Mouse (Mus musculus) large intestine, adult 2 months (tissue): ENCODE data around the gene Farp1. TPM values are rescaled to one million over a fixed set of nuclear protein-coding genes. Genes with fewer than 3 reads are reported as not detected.
"Not testable (repeated sequence)": the region's sequence is repeated elsewhere in the genome, so short reads cannot be mapped to it uniquely, and the experiment has no call there.

Experiments used
- DNase-seq: peaks from one replicate; pipeline ENCODE4 v3.0.0-alpha.2; 2012; ENCODE audit warnings: low read depth, low spot score
- WGBS: fragments of 180-500 bp; shearing (Covaris S2); methylation state at CpG from one replicate; pipeline ENCODE4 v1.1.7; 2018; 5-methylcytosine and 5-hydroxymethylcytosine counted together
- polyA plus RNA-seq: library from polyadenylated mRNA; depleted of rRNA; stranded (reverse); fragments of >200 nt; gene quantifications from 2 replicates; pipeline ENCODE4 v1.2.3, GENCODE M21; 2012

The Farp1 gene
- polyA plus RNA-seq, 1 experiment = 13.3 TPM

- 70% methylated on average over 3 of the region's 3 CpGs for WGBS
- DNase-seq = no peak
Observed at GRCm38 (mm10) chr14:121168716-121169115, 133.7 kb downstream of the Farp1 start.

GRCm38 (mm10) chr14:121170321-121170720, 135.3 kb downstream of the Farp1 start:
- DNase-seq = no peak
- 60% methylated on average over 9 of the region's 9 CpGs for WGBS

GRCm38 (mm10) chr14:121172065-121173036, 137.4 kb downstream of the Farp1 start:
- WGBS = 48% methylated on average over 19 of the region's 19 CpGs
- DNase-seq = no peak

DNA sequence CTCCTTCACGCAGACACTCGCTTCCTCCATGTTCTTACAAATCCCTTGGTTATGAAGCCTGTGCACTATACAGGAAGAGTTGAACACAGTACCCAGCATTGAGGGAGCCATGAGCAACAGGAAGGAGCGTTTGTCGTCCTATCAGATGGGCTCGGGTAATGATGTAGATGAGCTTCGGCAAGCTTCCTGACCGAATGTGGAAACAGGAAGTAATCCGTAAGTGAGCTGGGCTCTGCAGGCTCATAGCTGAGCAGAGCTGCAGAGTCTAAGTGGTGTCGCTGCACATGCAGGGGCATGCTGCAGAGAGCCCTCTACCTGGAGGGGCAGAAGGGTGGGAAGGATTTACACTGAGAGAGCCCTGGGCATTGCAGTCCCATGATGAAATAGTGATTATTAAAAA, 140.4 kb downstream of the Farp1 start:
- no peak for DNase-seq
- 76% methylated on average over 9 of the region's 9 CpGs for WGBS

DNA sequence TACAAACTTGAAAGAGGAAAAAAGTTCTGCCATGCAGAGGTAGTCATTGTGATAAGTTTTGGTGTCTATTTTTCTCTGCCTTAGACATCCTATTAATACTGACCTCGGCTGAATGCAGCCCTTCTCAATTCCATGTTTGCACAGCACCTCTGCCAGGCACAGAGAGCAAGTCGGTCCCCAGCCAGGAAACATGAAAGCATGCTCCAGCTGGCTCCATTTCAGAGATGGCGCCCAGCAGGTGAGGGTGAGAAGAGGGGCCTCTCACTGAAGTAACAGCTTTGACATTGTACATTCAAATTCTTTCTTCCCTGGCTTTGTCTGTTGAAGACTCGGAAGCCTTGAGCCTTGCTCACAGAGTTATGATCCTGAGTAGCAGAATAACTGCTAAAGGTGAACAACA, 140.9 kb downstream of the Farp1 start:
- WGBS = 54% methylated on average over 4 of the region's 4 CpGs
- DNase-seq = no peak

GRCm38 (mm10) chr14:121177907-121178306, 142.9 kb downstream of the Farp1 start:
- WGBS = 69% methylated on average over 6 of the region's 6 CpGs
- DNase-seq = no peak

DNA sequence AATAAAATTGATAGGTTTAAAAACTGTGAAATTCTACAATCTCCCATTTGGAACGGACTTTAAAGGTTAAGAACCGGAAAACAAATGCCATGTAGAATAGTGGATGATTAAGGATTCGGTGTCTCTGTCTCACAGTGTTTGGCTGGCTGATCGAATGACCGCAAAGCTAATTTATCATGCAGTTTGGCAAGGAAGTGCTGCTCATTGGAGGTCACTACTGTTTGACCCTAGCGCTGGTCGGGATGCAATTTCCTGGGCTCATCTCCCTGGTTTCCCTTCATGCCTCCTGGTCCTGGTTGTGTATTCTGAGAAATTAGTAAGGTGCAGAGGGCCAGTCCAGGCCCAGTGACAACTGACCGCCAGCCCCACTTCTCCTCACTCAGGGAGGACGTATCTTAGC, 145.6 kb downstream of the Farp1 start:
- WGBS = 85% methylated on average over 9 of the region's 9 CpGs
- DNase-seq = no peak

GRCm38 (mm10) chr14:121181798-121182197, 146.8 kb downstream of the Farp1 start:
- DNase-seq = no peak
- 21% methylated on average over 4 of the region's 4 CpGs for WGBS

DNA sequence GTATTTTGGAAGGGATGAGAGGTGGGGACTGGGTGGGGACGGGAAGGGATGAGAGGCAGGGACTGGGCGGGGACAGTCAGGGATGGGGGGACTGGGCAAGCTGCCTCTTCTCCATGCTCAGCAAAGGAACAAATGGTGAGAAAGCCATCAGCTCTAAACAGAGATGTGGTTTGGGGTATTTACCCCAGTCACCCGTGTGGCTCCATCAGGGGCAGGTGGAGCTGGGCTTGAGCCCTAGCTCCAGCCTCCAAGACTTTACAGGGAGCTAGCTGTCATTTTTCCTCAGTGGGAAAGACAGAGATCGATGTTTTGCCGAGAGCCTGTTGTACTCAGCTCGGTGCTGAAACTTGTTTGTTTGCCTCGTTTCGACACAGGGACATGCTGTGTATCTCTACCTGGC, 148.0 kb downstream of the Farp1 start:
- WGBS = 89% methylated on average over 8 of the region's 8 CpGs
- DNase-seq = no peak

GRCm38 (mm10) chr14:121183414-121184130, 148.6 kb downstream of the Farp1 start:
- WGBS = 84% methylated on average over 8 of the region's 8 CpGs
- DNase-seq = no peak

GRCm38 (mm10) chr14:121184351-121184750, 149.4 kb downstream of the Farp1 start:
- DNase-seq = no peak
- WGBS = 97% methylated on average over 8 of the region's 8 CpGs

DNA sequence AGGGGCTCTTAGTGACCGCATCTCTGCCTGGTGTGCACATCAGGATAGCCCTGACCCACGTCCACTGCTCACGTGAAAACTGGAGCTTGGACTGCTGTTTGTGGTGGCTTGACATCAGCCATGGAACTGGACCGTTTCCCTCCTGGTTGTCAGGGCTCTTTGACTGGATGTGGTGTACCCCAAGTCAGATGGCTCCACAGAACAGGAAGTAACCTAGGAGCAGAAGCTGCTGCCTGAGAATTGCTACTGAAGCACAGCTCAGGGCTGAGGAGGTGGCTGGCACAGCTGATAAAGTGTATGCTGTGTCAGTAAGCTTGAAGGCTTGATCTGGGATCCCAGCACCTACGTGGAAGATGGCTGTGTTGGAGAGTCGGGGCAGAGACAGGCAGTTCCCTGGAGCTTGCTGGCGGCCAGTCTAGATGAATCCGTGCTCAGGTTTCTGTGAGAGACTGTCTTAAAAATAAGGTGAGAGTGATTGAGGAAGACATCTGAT, 151.4 kb downstream of the Farp1 start:
- no peak for DNase-seq
- WGBS = 87% methylated on average over 8 of the region's 8 CpGs

- 88% methylated on average over 10 of the region's 10 CpGs for WGBS
- DNase-seq = not testable (repeated sequence)
Observed at GRCm38 (mm10) chr14:121189840-121190239, 154.8 kb downstream of the Farp1 start.

- DNase-seq = no peak
- WGBS = 37% methylated on average over 9 of the region's 9 CpGs
Observed at GRCm38 (mm10) chr14:121190386-121190785, 155.4 kb downstream of the Farp1 start.

DNA sequence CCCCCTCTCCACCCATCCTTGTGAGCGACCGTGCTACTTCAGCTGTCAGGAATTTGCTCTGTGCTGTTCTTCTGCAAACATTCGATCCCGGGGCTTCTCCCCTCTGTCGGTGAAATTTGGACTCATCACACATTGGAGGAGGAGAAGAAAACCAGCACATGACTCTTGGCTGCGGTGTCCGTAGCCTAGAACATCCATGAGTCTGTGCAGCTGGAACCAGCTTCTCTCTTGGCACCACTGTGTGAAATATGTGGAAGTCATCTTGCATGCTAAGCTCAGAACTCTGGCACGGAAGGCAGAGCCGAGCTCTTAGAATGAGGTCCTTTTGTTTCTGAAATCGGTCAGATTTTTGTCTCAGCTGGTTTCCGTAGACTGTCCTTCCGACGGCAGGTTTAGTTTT, 156.7 kb downstream of the Farp1 start:
- no peak for DNase-seq
- WGBS = 60% methylated on average over 13 of the region's 13 CpGs

GRCm38 (mm10) chr14:121192394-121192793, 157.4 kb downstream of the Farp1 start:
- no peak for DNase-seq
- 64% methylated on average over 5 of the region's 5 CpGs for WGBS

- WGBS = 83% methylated on average over 2 of the region's 2 CpGs
- DNase-seq = no peak
Observed at GRCm38 (mm10) chr14:121193981-121194380, 159.0 kb downstream of the Farp1 start.

GRCm38 (mm10) chr14:121198915-121199572, 164.0 kb downstream of the Farp1 start:
- 72% methylated on average over 14 of the region's 14 CpGs for WGBS
- DNase-seq = no peak

DNA sequence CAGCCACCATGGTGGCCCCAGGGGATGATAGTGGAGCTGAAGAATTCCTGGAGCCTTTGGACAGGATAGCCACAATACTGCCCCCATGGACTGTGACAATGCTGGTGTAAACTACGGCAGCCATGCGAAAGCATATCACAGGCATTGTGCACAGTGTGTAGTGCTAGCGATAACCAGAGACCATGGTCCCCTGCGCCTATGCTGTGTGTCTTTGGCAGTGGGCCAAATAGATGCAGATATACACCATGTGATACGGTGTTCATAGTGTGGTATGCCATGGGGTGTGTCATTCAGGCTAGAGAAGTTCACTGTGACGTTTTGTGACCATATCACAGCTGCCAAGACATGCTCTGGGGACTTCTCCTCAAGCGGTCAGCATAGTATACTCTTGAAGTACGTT, 164.8 kb downstream of the Farp1 start:
- 57% methylated on average over 8 of the region's 8 CpGs for WGBS
- DNase-seq = no peak

GRCm38 (mm10) chr14:121200353-121200752, 165.4 kb downstream of the Farp1 start:
- DNase-seq = no peak
- 85% methylated on average over 8 of the region's 8 CpGs for WGBS
